Comparison of ENCODE assay signal across 10 mouse cellular contexts in the genomic region with DNA sequence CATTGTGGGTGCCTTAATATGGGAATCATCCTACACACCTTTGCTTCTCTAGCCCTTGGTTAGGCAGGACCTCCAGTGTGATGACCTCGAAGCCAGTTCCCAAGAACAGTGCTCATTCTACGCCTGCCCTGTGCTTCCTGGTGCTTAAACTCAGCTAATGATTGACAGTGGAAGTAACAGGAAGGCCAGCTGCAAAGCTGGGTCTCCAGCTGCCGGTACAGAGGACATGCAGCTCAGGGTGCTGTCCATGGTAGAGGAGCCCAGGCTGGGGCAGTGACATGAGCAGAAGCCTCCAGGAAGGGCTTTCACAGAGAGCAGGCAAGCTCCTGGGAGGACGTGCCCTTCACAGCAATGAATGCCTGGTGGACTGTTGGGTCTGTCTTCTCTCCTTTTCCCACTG.
DNase-seq lines count a peak whose midpoint lies in the region; ATAC-seq lines count a peak whose summit lies in the region.
"Had no signal": no experiment of that assay in that cellular context is flagged by ENCODE, and none has a peak within 500 bp of the region (broad histone marks: within the 10 kb centered on the region; RNA-seq: fewer than 3 reads in every experiment).

No protein-coding gene starts in this region.

- H3K27ac ChIP-seq in midbrain, embryonic 14.5 days (replicated peaks; ENCODE audit: low read depth, low read length) = no peak overlapping the region
- no peak overlapping the region for H3K27ac ChIP-seq in midbrain, embryonic 13.5 days
- no peak overlapping the region for H3K27ac ChIP-seq in kidney, embryonic 16.5 days (ENCODE audit: low read length)
- H3K27ac ChIP-seq: liver, embryonic 15.5 days had no signal

- 44% methylated on average over 4 of the region's 4 CpGs for WGBS in midbrain, embryonic 14.5 days
- WGBS in midbrain, embryonic 13.5 days = 42% methylated on average over 4 of the region's 4 CpGs
- 16% methylated on average over 4 of the region's 4 CpGs for WGBS in kidney, embryonic 16.5 days

- no peaks in the 10 kb centered on the region for H3K9me3 ChIP-seq in midbrain, embryonic 14.5 days (ENCODE audit: control insufficient read depth, low read length)
- no peaks in the 10 kb centered on the region for H3K9me3 ChIP-seq in midbrain, embryonic 13.5 days
- no peaks in the 10 kb centered on the region for H3K9me3 ChIP-seq in kidney, embryonic 16.5 days (ENCODE audit: low read length)
- H3K9me3 ChIP-seq: liver, embryonic 15.5 days had no signal

- H3K4me1 ChIP-seq in midbrain, embryonic 14.5 days (ENCODE audit: control insufficient read depth, insufficient read depth, low read length) = no peaks in the 10 kb centered on the region
- 0 out of 2 replicates have a peak, but pooled peaks cover 4% of the 10 kb centered on the region for H3K4me1 ChIP-seq in midbrain, embryonic 13.5 days (replicated peaks)
- 0 out of 2 replicates have a peak, but pooled peaks cover 5% of the 10 kb centered on the region for H3K4me1 ChIP-seq in kidney, embryonic 16.5 days (ENCODE audit: insufficient read depth, low read length)
- H3K4me1 ChIP-seq: liver, embryonic 15.5 days had no signal

- H3K4me2 ChIP-seq in midbrain, embryonic 14.5 days (ENCODE audit: low read length) = no peak overlapping the region
- H3K4me2 ChIP-seq in midbrain, embryonic 13.5 days (replicated peaks) = no peak overlapping the region
- H3K4me2 ChIP-seq in kidney, embryonic 16.5 days (replicated peaks; ENCODE audit: low read depth, low read length) = no peak overlapping the region
- H3K4me2 ChIP-seq: liver, embryonic 15.5 days had no signal

- no peaks in the 10 kb centered on the region for H3K36me3 ChIP-seq in midbrain, embryonic 14.5 days (ENCODE audit: control insufficient read depth, insufficient read depth, low read length)
- H3K36me3 ChIP-seq in midbrain, embryonic 13.5 days = no peaks in the 10 kb centered on the region
- H3K36me3 ChIP-seq in kidney, embryonic 16.5 days (ENCODE audit: insufficient read depth, low read length) = no peaks in the 10 kb centered on the region
- H3K36me3 ChIP-seq: liver, embryonic 15.5 days had no signal

- no peaks in the 10 kb centered on the region for H3K27me3 ChIP-seq in midbrain, embryonic 14.5 days (ENCODE audit: control insufficient read depth, insufficient read depth, low read length)
- peaks cover 20% of the 10 kb centered on the region for H3K27me3 ChIP-seq in midbrain, embryonic 13.5 days
- H3K27me3 ChIP-seq in kidney, embryonic 16.5 days (ENCODE audit: insufficient read depth, low read length) = peaks cover 2% of the 10 kb centered on the region; the same call in 1 of the 2 replicates
- H3K27me3 ChIP-seq: liver, embryonic 15.5 days had no signal

- DNase-seq in adrenal gland, postnatal 14 days = peak; percentile 38
- DNase-seq in adrenal gland, adult 8-10 months = no peak
- peak; percentile 17 for DNase-seq in midbrain, embryonic 14.5 days
- DNase-seq in testis, postnatal 10 days (ENCODE audit: low spot score) = peak; percentile 52
- DNase-seq in spleen, postnatal 14 days (ENCODE audit: low spot score in 2 of 2) = no peak
- no peak for DNase-seq in thymus, postnatal 0 days (ENCODE audit: low spot score)
- DNase-seq: cerebellum, adult 8-10 months had no signal

- ATAC-seq in midbrain, embryonic 14.5 days (ENCODE audit: low FRiP score, low TSS enrichment) = no peak
- ATAC-seq in midbrain, embryonic 13.5 days = no peak
- ATAC-seq in kidney, embryonic 16.5 days (ENCODE audit: low FRiP score, low TSS enrichment) = peak; percentile 93

- no peak overlapping the region for H3K4me3 ChIP-seq in midbrain, embryonic 14.5 days (replicated peaks; ENCODE audit: low read depth, low read length)
- H3K4me3 ChIP-seq in midbrain, embryonic 13.5 days (replicated peaks) = no peak overlapping the region
- H3K4me3 ChIP-seq in kidney, embryonic 16.5 days (ENCODE audit: low read length) = no peak overlapping the region
- H3K4me3 ChIP-seq: liver, embryonic 15.5 days had no signal

- H3K9ac ChIP-seq in midbrain, embryonic 14.5 days (replicated peaks; ENCODE audit: low read length) = no peak overlapping the region
- H3K9ac ChIP-seq in midbrain, embryonic 13.5 days (replicated peaks) = no peak overlapping the region
- H3K9ac ChIP-seq in kidney, embryonic 16.5 days (replicated peaks; ENCODE audit: low read length) = no peak overlapping the region
- H3K9ac ChIP-seq: liver, embryonic 15.5 days had no signal

Comparison
In these comparisons a context has a peak if more than half of its experiments do, and no peak if none do; other contexts are left out.
1. DNase-seq: peak in adrenal gland, postnatal 14 days (single experiment), midbrain, embryonic 14.5 days (single experiment) and testis, postnatal 10 days (single experiment); none in adrenal gland, adult 8-10 months (single experiment), spleen, postnatal 14 days (0 of 2) and thymus, postnatal 0 days (single experiment).